Mouse (Mus musculus) limb, embryonic 11.5 days (tissue): ENCODE results near the gene Fyn. TPM values are rescaled to one million over a fixed set of nuclear protein-coding genes. Genes with fewer than 3 reads are reported as not detected.
A peak's percentile ranks its signal among the peaks of the same experiment; 100 is the strongest.

Experiments used
- ATAC-seq: fragments of 200-750 bp; cut with Nextera tagmentation; 2 replicates; pipeline ENCODE4 v1.8.0; 2017; ENCODE audit warnings: low read depth; ENCODE audit not compliant: insufficient number of reproducible peaks, low FRiP score, low TSS enrichment
- DNase-seq: peaks from one replicate; pipeline ENCODE4 v3.0.0-alpha.2; 2015; ENCODE audit warnings: low spot score
- H3K27ac ChIP-seq: fragments of 300-500 bp; sonication (generic); replicated peaks from 2 replicates; pipeline ENCODE4 v1.5.1; 2014; ENCODE audit warnings: low read depth, mild to moderate bottlenecking, low read length
- H3K27me3 ChIP-seq: fragments of 300-500 bp; sonication (generic); 2 replicates; pipeline ENCODE4 v1.6.1; 2014; ENCODE audit warnings: mild to moderate bottlenecking, low read length, mixed read lengths; ENCODE audit not compliant: control insufficient read depth, insufficient read depth
- H3K36me3 ChIP-seq: fragments of 300-500 bp; sonication (generic); 2 replicates; pipeline ENCODE4 v1.6.1; 2014; ENCODE audit warnings: mild to moderate bottlenecking, low read length, moderate library complexity, mixed read lengths; ENCODE audit not compliant: control insufficient read depth, insufficient read depth
- H3K4me1 ChIP-seq: fragments of 300-500 bp; sonication (generic); 2 replicates; pipeline ENCODE4 v1.6.1; 2014; ENCODE audit warnings: low read length, mixed read lengths; ENCODE audit not compliant: control insufficient read depth, insufficient read depth
- H3K4me2 ChIP-seq: fragments of 300-500 bp; sonication (generic); 2 replicates; pipeline ENCODE4 v1.6.1; 2014; ENCODE audit warnings: low read depth, mild to moderate bottlenecking, moderate library complexity; ENCODE audit not compliant: severe bottlenecking
- H3K4me3 ChIP-seq: fragments of 300-500 bp; sonication (generic); 2 replicates; pipeline ENCODE4 v1.5.1; 2014; ENCODE audit warnings: low read depth, low read length
- H3K9ac ChIP-seq: fragments of 300-500 bp; sonication (generic); 2 replicates; pipeline ENCODE4 v1.6.1; 2014; ENCODE audit warnings: mild to moderate bottlenecking, low read length
- H3K9me3 ChIP-seq: fragments of 300-500 bp; sonication (generic); 2 replicates; pipeline ENCODE4 v1.6.1; 2016; ENCODE audit warnings: low read length; ENCODE audit not compliant: control insufficient read depth
- WGBS: fragments of 180-500 bp; shearing (Covaris S2); extraction: QIAGEN DNeasy Blood & Tissue Kit; methylation state at CpG from one replicate; pipeline ENCODE4 v1.1.7; 2014; 5-methylcytosine and 5-hydroxymethylcytosine counted together
- polyA plus RNA-seq: library from polyadenylated mRNA; unstranded; fragments of >200 nt; fragmentation: Nextera tagmentation; extraction: Ambion mirVana; gene quantifications from 2 replicates; pipeline ENCODE4 v1.2.1, GENCODE M21; 2014

Fyn gene
- polyA plus RNA-seq, 1 experiment from 2014 or later: 20.6 TPM

- H3K4me3 ChIP-seq: no peak overlapping the region
Measured at GRCm38 (mm10) chr10:39484382-39484826, 115.7 kb downstream of the Fyn start.

GRCm38 (mm10) chr10:39484892-39485291 lies 116.2 kb downstream of the Fyn start:
- H3K4me3 ChIP-seq: no peak overlapping the region
- ATAC-seq (no peak), DNase-seq (no peak)
- WGBS: 39% methylated on average over 6 of the region's 6 CpGs
- H3K4me1 ChIP-seq: peaks cover 14% of the 10 kb centered on the region; the same call in 1 of the 2 replicates
- H3K27me3 ChIP-seq: no peaks in the 10 kb centered on the region
- H3K9ac ChIP-seq: no peak overlapping the region
- no peak overlapping the region for H3K4me2 ChIP-seq
- H3K36me3 ChIP-seq: no peaks in the 10 kb centered on the region
- no peak overlapping the region for H3K27ac ChIP-seq
- H3K9me3 ChIP-seq: no peaks in the 10 kb centered on the region

More at GRCm38 (mm10) chr10:39484382-39484826, 115.7 kb downstream of the Fyn start:
- Histone ChIP-seq H3K4me1 (peaks cover 14% of the 10 kb centered on the region; the same call in 1 of the 2 replicates), H3K4me2 (no peak overlapping the region), H3K9me3 (no peaks in the 10 kb centered on the region), H3K27me3 (no peaks in the 10 kb centered on the region), H3K27ac (no peak overlapping the region), H3K9ac (no peak overlapping the region), H3K36me3 (no peaks in the 10 kb centered on the region)
- ATAC-seq: no peak
- peak; percentile 37 for DNase-seq
- WGBS: 10% methylated on average over 8 of the region's 8 CpGs

- DNase-seq: no peak
- Histone ChIP-seq H3K9me3 (no peaks in the 10 kb centered on the region), H3K4me3 (no peak overlapping the region), H3K27ac (no peak overlapping the region), H3K4me2 (no peak overlapping the region), H3K9ac (no peak overlapping the region), H3K36me3 (no peaks in the 10 kb centered on the region), H3K27me3 (no peaks in the 10 kb centered on the region), H3K4me1 (peaks cover 14% of the 10 kb centered on the region; the same call in 1 of the 2 replicates)
- 94% methylated on average over 4 of the region's 4 CpGs for WGBS
- no peak for ATAC-seq
Measured at GRCm38 (mm10) chr10:39485939-39486338, 117.3 kb downstream of the Fyn start.

GRCm38 (mm10) chr10:39486501-39487450 lies 118.1 kb downstream of the Fyn start:
- Histone ChIP-seq H3K9ac (no peak overlapping the region), H3K4me1 (peaks cover 14% of the 10 kb centered on the region; the same call in 1 of the 2 replicates), H3K36me3 (no peaks in the 10 kb centered on the region), H3K27me3 (no peaks in the 10 kb centered on the region), H3K27ac (no peak overlapping the region), H3K9me3 (no peaks in the 10 kb centered on the region), H3K4me2 (no peak overlapping the region), H3K4me3 (no peak overlapping the region)
- ATAC-seq (no peak; the same call in 1 of the 2 replicates), DNase-seq (no peak)
- 50% methylated on average over 11 of the region's 11 CpGs for WGBS

- Histone ChIP-seq H3K4me3 (no peak overlapping the region), H3K4me2 (no peak overlapping the region), H3K4me1 (peaks cover 14% of the 10 kb centered on the region; the same call in 1 of the 2 replicates), H3K27me3 (no peaks in the 10 kb centered on the region), H3K9me3 (no peaks in the 10 kb centered on the region), H3K36me3 (no peaks in the 10 kb centered on the region), H3K27ac (no peak overlapping the region), H3K9ac (no peak overlapping the region)
- no peak for ATAC-seq
- WGBS: 82% methylated on average over 14 of the region's 14 CpGs
- DNase-seq: no peak
Measured at GRCm38 (mm10) chr10:39487740-39488415, 119.2 kb downstream of the Fyn start.

GRCm38 (mm10) chr10:39488542-39488941 lies 119.9 kb downstream of the Fyn start:
- H3K36me3 ChIP-seq: no peaks in the 10 kb centered on the region
- DNase-seq (no peak), ATAC-seq (no peak)
- H3K9me3 ChIP-seq: no peaks in the 10 kb centered on the region
- 77% methylated on average over 3 of the region's 3 CpGs for WGBS
- no peak overlapping the region for H3K4me3 ChIP-seq
- H3K27me3 ChIP-seq: no peaks in the 10 kb centered on the region
- H3K9ac ChIP-seq: no peak overlapping the region
- no peak overlapping the region for H3K27ac ChIP-seq
- peaks cover 14% of the 10 kb centered on the region; the same call in 1 of the 2 replicates for H3K4me1 ChIP-seq
- no peak overlapping the region for H3K4me2 ChIP-seq

GRCm38 (mm10) chr10:39488956-39489355 lies 120.3 kb downstream of the Fyn start:
- H3K9ac ChIP-seq: no peak overlapping the region
- H3K27ac ChIP-seq: no peak overlapping the region
- no peak overlapping the region for H3K4me2 ChIP-seq
- H3K27me3 ChIP-seq: no peaks in the 10 kb centered on the region
- DNase-seq (no peak), ATAC-seq (no peak)
- 72% methylated on average over 3 of the region's 3 CpGs for WGBS
- no peaks in the 10 kb centered on the region for H3K36me3 ChIP-seq
- no peaks in the 10 kb centered on the region for H3K9me3 ChIP-seq
- H3K4me1 ChIP-seq: peaks cover 14% of the 10 kb centered on the region; the same call in 1 of the 2 replicates
- no peak overlapping the region for H3K4me3 ChIP-seq

- no peaks in the 10 kb centered on the region for H3K9me3 ChIP-seq
- no peak overlapping the region for H3K4me2 ChIP-seq
- 79% methylated on average over 9 of the region's 9 CpGs for WGBS
- no peak overlapping the region for H3K4me3 ChIP-seq
- 0 out of 2 replicates have a peak, but pooled peaks cover 8% of the 10 kb centered on the region for H3K4me1 ChIP-seq
- H3K9ac ChIP-seq: no peak overlapping the region
- no peaks in the 10 kb centered on the region for H3K27me3 ChIP-seq
- no peak for DNase-seq
- no peaks in the 10 kb centered on the region for H3K36me3 ChIP-seq
- no peak overlapping the region for H3K27ac ChIP-seq
- ATAC-seq: no peak
Measured at GRCm38 (mm10) chr10:39490349-39491121, 121.9 kb downstream of the Fyn start.
